Mouse (Mus musculus) midbrain, embryonic 13.5 days (tissue): ENCODE measurements at regions not wholly inside any gene's neighbourhood (a gene's known extent, or its start where the extent isn't known, plus 50 kb on each side); places are given as distances from the start of the nearest gene placed in this dataset.

Experiments used
- ATAC-seq: fragments of 200-750 bp; cut with Nextera tagmentation; 2 replicates; pipeline ENCODE4 v1.8.0; 2017; ENCODE audit warnings: mild to moderate bottlenecking, moderate TSS enrichment, moderate library complexity
- H3K27ac ChIP-seq: fragments of 300-500 bp; sonication (generic); 2 replicates; pipeline ENCODE4 v1.5.1; 2015; ENCODE audit warnings: inconsistent platforms, mild to moderate bottlenecking, moderate library complexity
- H3K27me3 ChIP-seq: fragments of 300-500 bp; sonication (generic); 2 replicates; pipeline ENCODE4 v1.6.1; 2015; ENCODE audit warnings: mild to moderate bottlenecking, inconsistent platforms
- H3K36me3 ChIP-seq: fragments of 300-500 bp; sonication (generic); 2 replicates; pipeline ENCODE4 v1.6.1; 2015; ENCODE audit warnings: mild to moderate bottlenecking, inconsistent platforms
- H3K4me1 ChIP-seq: fragments of 300-500 bp; sonication (generic); replicated peaks from 2 replicates; pipeline ENCODE4 v1.6.1; 2015; ENCODE audit warnings: inconsistent platforms
- H3K4me2 ChIP-seq: fragments of 300-500 bp; sonication (generic); replicated peaks from 2 replicates; pipeline ENCODE4 v1.6.1; 2015; ENCODE audit warnings: moderate library complexity, mild to moderate bottlenecking, inconsistent platforms
- H3K4me3 ChIP-seq: fragments of 300-500 bp; sonication (generic); replicated peaks from 2 replicates; pipeline ENCODE4 v1.5.1; 2015; ENCODE audit warnings: mild to moderate bottlenecking, inconsistent platforms
- H3K9ac ChIP-seq: fragments of 300-500 bp; sonication (generic); replicated peaks from 2 replicates; pipeline ENCODE4 v1.6.1; 2015; ENCODE audit warnings: mild to moderate bottlenecking, inconsistent platforms
- H3K9me3 ChIP-seq: fragments of 300-500 bp; sonication (generic); 2 replicates; pipeline ENCODE4 v1.6.1; 2016; ENCODE audit warnings: mild to moderate bottlenecking, inconsistent platforms
- WGBS: fragments of 180-500 bp; shearing (Covaris S2); methylation state at CpG from one replicate; pipeline ENCODE4 v1.1.7; 2015; 5-methylcytosine and 5-hydroxymethylcytosine counted together

- Histone ChIP-seq H3K4me3 (no peak overlapping the region), H3K9ac (no peak overlapping the region), H3K27ac (no peak overlapping the region), H3K36me3 (no peaks in the 10 kb centered on the region), H3K27me3 (no peaks in the 10 kb centered on the region), H3K4me1 (no peaks in the 10 kb centered on the region), H3K4me2 (no peak overlapping the region), H3K9me3 (no peaks in the 10 kb centered on the region)
- WGBS = 86% methylated on average over 3 of the region's 3 CpGs
- no peak for ATAC-seq
Observed at GRCm38 (mm10) chr10:122274181-122274580, 174.1 kb upstream of the Avpr1a start.

- WGBS = 64% methylated on average over 1 of the region's 1 CpGs
Observed at GRCm38 (mm10) chr10:122264070-122264469, 166.9 kb upstream of the Rxylt1 start.

DNA sequence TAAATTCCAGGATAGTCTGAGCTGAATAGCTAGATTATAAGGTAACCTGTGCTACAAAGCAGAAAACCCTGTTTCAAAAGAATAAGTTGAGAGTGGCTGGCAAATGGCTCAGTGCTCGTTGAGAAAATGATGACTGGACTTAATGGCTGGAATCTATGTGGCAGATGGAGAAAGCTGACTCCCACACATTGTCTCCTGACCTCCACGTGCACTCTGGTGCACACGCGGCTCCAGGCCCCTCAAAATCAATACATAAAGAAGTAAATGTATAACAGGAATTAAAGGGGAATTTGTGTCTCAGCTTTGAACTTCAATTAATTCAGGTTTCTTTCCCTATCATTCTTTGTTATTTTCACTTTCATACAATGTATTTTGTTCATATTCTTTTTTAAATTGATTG is 162.2 kb upstream of the Rxylt1 start:
- no peak overlapping the region for H3K27ac ChIP-seq
- H3K9ac ChIP-seq = no peak overlapping the region
- WGBS = 72% methylated on average over 4 of the region's 4 CpGs
- no peak overlapping the region for H3K4me3 ChIP-seq
- no peaks in the 10 kb centered on the region for H3K27me3 ChIP-seq
- no peak overlapping the region for H3K4me2 ChIP-seq
- no peak for ATAC-seq
- H3K36me3 ChIP-seq = no peaks in the 10 kb centered on the region
- H3K4me1 ChIP-seq = no peaks in the 10 kb centered on the region
- H3K9me3 ChIP-seq = no peaks in the 10 kb centered on the region

More at GRCm38 (mm10) chr10:122264070-122264469, 166.9 kb upstream of the Rxylt1 start:
- Histone ChIP-seq H3K9me3 (no peaks in the 10 kb centered on the region), H3K27me3 (no peaks in the 10 kb centered on the region), H3K9ac (no peak overlapping the region), H3K27ac (no peak overlapping the region), H3K4me3 (no peak overlapping the region), H3K4me1 (no peaks in the 10 kb centered on the region), H3K36me3 (no peaks in the 10 kb centered on the region), H3K4me2 (no peak overlapping the region)
- no peak for ATAC-seq

GRCm38 (mm10) chr10:122258711-122259110 is 161.5 kb upstream of the Rxylt1 start:
- ATAC-seq = no peak
- 95% methylated on average over 3 of the region's 3 CpGs for WGBS

GRCm38 (mm10) chr10:122231818-122232217 is 134.6 kb upstream of the Rxylt1 start:
- Histone ChIP-seq H3K36me3 (no peaks in the 10 kb centered on the region), H3K4me1 (no peaks in the 10 kb centered on the region), H3K27me3 (no peaks in the 10 kb centered on the region), H3K9me3 (no peaks in the 10 kb centered on the region), H3K27ac (no peak overlapping the region), H3K4me2 (no peak overlapping the region), H3K9ac (no peak overlapping the region), H3K4me3 (no peak overlapping the region)
- ATAC-seq = no peak
- WGBS = 95% methylated on average over 7 of the region's 7 CpGs

More at GRCm38 (mm10) chr10:122258711-122259110, 161.5 kb upstream of the Rxylt1 start:
- no peaks in the 10 kb centered on the region for H3K27me3 ChIP-seq
- H3K4me1 ChIP-seq = no peaks in the 10 kb centered on the region
- H3K36me3 ChIP-seq = no peaks in the 10 kb centered on the region
- no peak overlapping the region for H3K9ac ChIP-seq
- no peak overlapping the region for H3K4me2 ChIP-seq
- H3K27ac ChIP-seq = no peak overlapping the region
- no peak overlapping the region for H3K4me3 ChIP-seq
- H3K9me3 ChIP-seq = no peaks in the 10 kb centered on the region

DNA sequence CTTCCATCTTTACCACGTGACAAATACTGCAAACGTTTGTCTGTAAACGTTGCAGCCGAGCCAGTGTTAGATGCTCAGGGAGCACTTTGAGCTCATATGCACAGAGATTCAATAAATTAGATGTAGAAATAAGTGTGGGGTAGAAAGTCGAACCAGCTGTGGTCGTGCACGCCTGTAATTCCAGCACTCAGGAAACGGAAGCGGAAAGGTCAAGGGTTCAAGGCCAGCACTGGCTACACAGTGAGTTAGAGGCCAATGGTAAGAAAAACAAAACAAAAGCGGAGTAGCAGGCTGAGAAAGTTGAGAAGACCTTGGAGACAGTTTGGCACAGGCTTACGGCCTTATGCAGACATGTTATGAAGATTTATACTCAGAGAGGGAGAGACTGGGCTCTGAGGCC is 133.6 kb upstream of the Rxylt1 start:
- no peaks in the 10 kb centered on the region for H3K9me3 ChIP-seq
- H3K4me1 ChIP-seq = no peaks in the 10 kb centered on the region
- no peaks in the 10 kb centered on the region for H3K36me3 ChIP-seq
- WGBS = 84% methylated on average over 11 of the region's 11 CpGs
- H3K4me2 ChIP-seq = no peak overlapping the region
- no peaks in the 10 kb centered on the region for H3K27me3 ChIP-seq
- no peak overlapping the region for H3K27ac ChIP-seq
- H3K9ac ChIP-seq = no peak overlapping the region
- H3K4me3 ChIP-seq = no peak overlapping the region
- no peak for ATAC-seq

DNA sequence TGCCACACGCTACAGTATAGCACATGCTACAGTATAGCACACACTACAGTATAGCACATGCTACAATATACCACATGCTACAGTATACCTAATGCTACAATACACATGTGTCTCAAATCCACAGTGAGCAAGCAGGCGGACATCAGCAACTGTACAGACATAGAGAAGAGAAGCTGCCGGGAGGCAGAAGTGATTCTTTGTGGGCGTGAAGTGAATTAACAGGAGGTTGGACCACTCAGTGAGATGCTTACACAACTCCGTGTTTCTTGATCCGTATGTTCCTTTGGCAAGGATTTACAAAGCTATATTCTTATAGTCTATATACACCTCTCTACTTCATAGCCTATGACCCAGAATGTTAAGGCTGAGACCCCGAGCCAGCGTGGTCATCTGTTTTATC is 128.5 kb upstream of the Rxylt1 start:
- H3K4me1 ChIP-seq = no peaks in the 10 kb centered on the region
- no peak for ATAC-seq
- H3K9me3 ChIP-seq = no peaks in the 10 kb centered on the region
- 95% methylated on average over 8 of the region's 8 CpGs for WGBS
- no peak overlapping the region for H3K4me3 ChIP-seq
- H3K36me3 ChIP-seq = no peaks in the 10 kb centered on the region
- no peak overlapping the region for H3K27ac ChIP-seq
- H3K9ac ChIP-seq = no peak overlapping the region
- H3K27me3 ChIP-seq = no peaks in the 10 kb centered on the region
- H3K4me2 ChIP-seq = no peak overlapping the region

- ATAC-seq = no peak
- Histone ChIP-seq H3K4me2 (no peak overlapping the region), H3K4me3 (no peak overlapping the region), H3K36me3 (no peaks in the 10 kb centered on the region), H3K27ac (no peak overlapping the region), H3K27me3 (no peaks in the 10 kb centered on the region), H3K9me3 (no peaks in the 10 kb centered on the region), H3K9ac (no peak overlapping the region), H3K4me1 (no peaks in the 10 kb centered on the region)
- WGBS = 94% methylated on average over 3 of the region's 3 CpGs
Observed at GRCm38 (mm10) chr10:122223076-122223475, 125.9 kb upstream of the Rxylt1 start.

GRCm38 (mm10) chr10:122217594-122217993 is 120.4 kb upstream of the Rxylt1 start:
- Histone ChIP-seq H3K4me2 (no peak overlapping the region), H3K27me3 (no peaks in the 10 kb centered on the region), H3K9me3 (no peaks in the 10 kb centered on the region), H3K4me3 (no peak overlapping the region), H3K36me3 (no peaks in the 10 kb centered on the region), H3K27ac (no peak overlapping the region), H3K4me1 (no peaks in the 10 kb centered on the region), H3K9ac (no peak overlapping the region)
- ATAC-seq = no peak
- 84% methylated on average over 4 of the region's 4 CpGs for WGBS

DNA sequence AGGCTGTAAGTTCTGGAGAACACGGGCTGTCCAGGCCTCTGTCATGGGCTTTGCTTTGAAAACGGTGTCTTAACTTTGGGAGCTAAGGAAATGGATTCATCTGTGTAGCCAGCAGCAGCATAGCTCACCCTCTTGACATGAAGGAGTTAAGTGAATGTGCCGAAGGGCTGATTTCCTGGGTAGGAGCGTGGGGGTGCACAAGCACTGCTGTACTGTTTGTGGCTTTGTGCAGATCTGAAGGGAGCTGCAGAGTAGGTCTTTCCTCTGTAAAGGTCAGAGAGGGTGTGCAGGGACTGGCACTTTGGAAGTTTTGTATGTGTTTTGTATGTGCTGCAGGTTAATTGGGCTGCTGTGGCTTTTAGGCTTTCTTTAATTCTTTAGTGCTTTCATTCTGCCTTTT is 102.6 kb upstream of the Rxylt1 start:
- ATAC-seq = no peak
- Histone ChIP-seq H3K4me3 (no peak overlapping the region), H3K27ac (no peak overlapping the region), H3K9me3 (no peaks in the 10 kb centered on the region), H3K4me2 (no peak overlapping the region), H3K27me3 (peaks cover 7% of the 10 kb centered on the region; the same call in 1 of the 2 replicates), H3K4me1 (no peaks in the 10 kb centered on the region), H3K36me3 (no peaks in the 10 kb centered on the region), H3K9ac (no peak overlapping the region)
- WGBS = 60% methylated on average over 4 of the region's 4 CpGs

DNA sequence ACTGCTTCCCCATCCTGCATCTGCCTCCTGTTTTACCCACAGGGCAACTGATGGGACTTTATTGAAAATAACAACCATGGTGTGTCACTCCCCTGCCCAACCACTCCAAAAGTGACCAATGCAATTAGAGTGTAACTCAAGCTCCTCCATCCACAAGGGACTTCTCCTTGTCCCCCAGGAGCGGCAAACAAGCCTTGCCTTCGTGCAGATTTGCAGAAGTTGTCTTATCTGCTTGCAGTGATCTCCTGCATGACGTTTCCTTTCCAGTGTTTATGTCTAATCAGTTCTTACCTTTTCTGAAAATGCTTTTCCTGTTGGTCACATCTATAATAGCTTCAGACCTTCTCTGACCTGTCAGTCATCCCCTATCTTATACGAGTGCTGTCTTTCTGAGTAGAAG is 100.5 kb upstream of the Rxylt1 start:
- H3K4me1 ChIP-seq = 0 out of 2 replicates have a peak, but pooled peaks cover 2% of the 10 kb centered on the region
- no peaks in the 10 kb centered on the region for H3K36me3 ChIP-seq
- no peak overlapping the region for H3K4me3 ChIP-seq
- H3K27ac ChIP-seq = no peak overlapping the region
- WGBS = 84% methylated on average over 4 of the region's 4 CpGs
- no peak for ATAC-seq
- H3K9me3 ChIP-seq = no peaks in the 10 kb centered on the region
- H3K27me3 ChIP-seq = peaks cover 6% of the 10 kb centered on the region; the same call in 1 of the 2 replicates
- H3K9ac ChIP-seq = no peak overlapping the region
- H3K4me2 ChIP-seq = no peak overlapping the region

- WGBS = 85% methylated on average over 9 of the region's 9 CpGs
- 0 out of 2 replicates have a peak, but pooled peaks cover 2% of the 10 kb centered on the region for H3K4me1 ChIP-seq
- no peak overlapping the region for H3K4me3 ChIP-seq
- H3K27me3 ChIP-seq = no peaks in the 10 kb centered on the region
- H3K9ac ChIP-seq = no peak overlapping the region
- no peak overlapping the region for H3K27ac ChIP-seq
- H3K4me2 ChIP-seq = no peak overlapping the region
- no peak for ATAC-seq
- H3K9me3 ChIP-seq = no peaks in the 10 kb centered on the region
- no peaks in the 10 kb centered on the region for H3K36me3 ChIP-seq
Observed at GRCm38 (mm10) chr10:122194139-122194538, 97.0 kb upstream of the Rxylt1 start.

DNA sequence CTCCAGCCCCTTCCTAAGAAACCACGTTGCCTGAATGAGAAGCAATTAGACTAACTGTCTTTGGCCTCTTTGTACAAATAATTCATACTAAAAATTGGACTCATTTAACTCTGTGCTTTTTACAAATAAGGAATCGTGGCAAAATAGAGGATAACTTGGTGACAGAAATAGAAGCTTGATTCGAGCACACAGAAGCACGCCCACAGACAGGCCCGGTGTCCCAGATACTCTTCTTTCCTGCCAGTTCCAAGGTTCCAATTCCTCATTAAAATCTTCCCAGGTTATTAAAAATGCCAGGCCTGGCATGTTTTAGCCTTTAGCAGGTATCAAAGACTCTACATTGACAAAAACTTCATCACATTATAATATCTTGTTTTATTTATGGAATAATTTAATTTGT is 96.2 kb upstream of the Rxylt1 start:
- WGBS = 70% methylated on average over 5 of the region's 5 CpGs
- ATAC-seq = no peak
- no peak overlapping the region for H3K27ac ChIP-seq

More for the DNA sequence above, 96.2 kb upstream of the Rxylt1 start:
- Histone ChIP-seq H3K4me3 (no peak overlapping the region), H3K4me2 (no peak overlapping the region), H3K9me3 (no peaks in the 10 kb centered on the region), H3K4me1 (0 out of 2 replicates have a peak, but pooled peaks cover 2% of the 10 kb centered on the region), H3K9ac (no peak overlapping the region), H3K27me3 (no peaks in the 10 kb centered on the region), H3K36me3 (no peaks in the 10 kb centered on the region)
